Mouse (Mus musculus) activated CD4-positive, CD25-positive, alpha-beta regulatory T cell (primary cell): Measurements from ENCODE around the gene Pcnx. TPM values are rescaled to one million over a fixed set of nuclear protein-coding genes. Genes with fewer than 3 reads are reported as not detected.

ENCODE experiments used
- polyA plus RNA-seq, 2 experiments: library from polyadenylated mRNA; unstranded; fragments of 100-300 nt; shearing (Covaris generic); gene quantifications; one replicate each; pipeline ENCODE4 v1.2.1; 2017

The Pcnx gene
- polyA plus RNA-seq, result 1 to 10 TPM; 7.4 to 8.6 TPM

DNA sequence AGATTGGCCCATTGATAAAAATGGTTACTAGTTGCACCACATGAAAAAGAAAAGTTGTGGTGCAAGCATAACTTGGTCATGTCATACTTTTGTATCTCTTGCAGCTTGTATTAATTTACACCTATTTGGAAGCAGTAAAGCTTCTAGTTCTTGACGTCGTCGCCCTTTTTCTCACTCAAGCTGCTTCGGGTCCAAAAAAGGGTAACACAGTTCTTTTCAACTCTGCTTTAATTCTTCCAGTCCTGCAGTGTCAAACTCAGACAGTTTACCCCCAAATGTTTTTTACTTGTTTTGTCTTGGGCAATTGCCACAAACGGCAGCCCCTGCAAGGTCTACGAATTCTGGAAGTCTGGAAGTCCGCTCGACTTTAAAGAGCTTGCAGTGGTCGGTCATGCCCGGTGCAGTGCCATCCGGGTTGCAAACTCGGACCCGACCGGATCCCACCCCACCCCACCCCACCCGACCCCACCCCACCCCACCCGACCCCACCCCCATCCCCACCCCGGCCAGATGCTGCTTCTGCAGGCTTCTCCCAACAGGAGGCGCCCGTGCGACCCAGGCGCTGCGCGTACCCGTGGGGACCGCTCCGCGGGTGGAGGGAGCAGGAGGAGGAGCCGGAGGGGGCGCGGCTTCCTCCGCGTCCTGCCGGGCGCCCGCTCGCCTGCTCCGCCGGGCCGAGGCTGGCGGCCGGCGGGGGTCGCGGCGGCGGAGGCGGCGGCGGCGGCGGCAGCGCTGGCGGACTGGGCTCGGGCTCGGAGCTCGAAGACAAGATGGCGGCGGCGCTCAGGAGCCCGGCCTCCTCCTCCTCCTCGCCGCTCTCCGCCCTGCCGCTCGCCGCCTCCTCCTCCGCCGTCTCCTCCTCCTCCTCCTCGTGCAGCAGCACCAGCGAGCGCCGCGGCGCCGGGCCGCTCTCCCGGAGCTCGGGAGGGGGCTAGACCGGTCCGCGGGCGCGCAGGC is at the start of gene Pcnx:
Gene Pcnx, plus strand, starts transcription at position 673 of the 957 bp plus-strand sequence.

Other genes starting within 250 kb of the Pcnx start
- gene Ttc9, start 228.8 kb upstream of the Pcnx start, polyA plus RNA-seq, result under 1 TPM in 1 of 2 experiments, not detected in 1; 0.18 TPM
- gene Map3k9, start 78.8 kb upstream of the Pcnx start, polyA plus RNA-seq, result under 1 TPM; 0.08 to 0.74 TPM